Mouse (Mus musculus) liver, embryonic 16.5 days (tissue): ENCODE data around the gene Ndufaf2. TPM values are rescaled to one million over a fixed set of nuclear protein-coding genes. Genes with fewer than 3 reads are reported as not detected.

Source experiments
- ATAC-seq: fragments of 200-750 bp; cut with Nextera tagmentation; 2 replicates; pipeline ENCODE4 v1.8.0; 2017; ENCODE audit warnings: low read depth, mild to moderate bottlenecking, moderate number of reproducible peaks, moderate library complexity
- H3K27ac ChIP-seq: fragments of 300-500 bp; sonication (generic); 2 replicates; pipeline ENCODE4 v1.5.1; 2014; ENCODE audit warnings: mild to moderate bottlenecking, low read length
- H3K27me3 ChIP-seq: fragments of 300-500 bp; sonication (generic); 2 replicates; pipeline ENCODE4 v1.6.1; 2014; ENCODE audit warnings: low read depth, low read length, mixed read lengths; ENCODE audit not compliant: control insufficient read depth, insufficient read depth
- H3K36me3 ChIP-seq: fragments of 300-500 bp; sonication (generic); 2 replicates; pipeline ENCODE4 v1.6.1; 2014; ENCODE audit warnings: mild to moderate bottlenecking; ENCODE audit not compliant: control insufficient read depth, insufficient read depth
- H3K4me1 ChIP-seq: fragments of 300-500 bp; sonication (generic); 2 replicates; pipeline ENCODE4 v1.6.1; 2014; ENCODE audit warnings: low read depth, low read length, mixed read lengths; ENCODE audit not compliant: control insufficient read depth
- H3K4me2 ChIP-seq: fragments of 300-500 bp; sonication (generic); 2 replicates; pipeline ENCODE4 v1.6.1; 2014; ENCODE audit warnings: low read depth, low read length, mixed read lengths
- H3K4me3 ChIP-seq: fragments of 300-500 bp; sonication (generic); 2 replicates; pipeline ENCODE4 v1.5.1; 2014; ENCODE audit warnings: low read depth, mild to moderate bottlenecking, low read length
- H3K9ac ChIP-seq: fragments of 300-500 bp; sonication (generic); 2 replicates; pipeline ENCODE4 v1.6.1; 2014; ENCODE audit warnings: low read depth, low read length
- H3K9me3 ChIP-seq: fragments of 300-500 bp; sonication (generic); replicated peaks from 2 replicates; pipeline ENCODE4 v1.6.1; 2016; ENCODE audit warnings: low read length; ENCODE audit not compliant: control insufficient read depth
- WGBS: fragments of 180-500 bp; shearing (Covaris S2); extraction: QIAGEN DNeasy Blood & Tissue Kit; methylation state at CpG from one replicate; pipeline ENCODE4 v1.1.7; 2014; ENCODE audit not compliant: insufficient replicate concordance; 5-methylcytosine and 5-hydroxymethylcytosine counted together
- polyA plus RNA-seq: library from polyadenylated mRNA; unstranded; fragments of >200 nt; fragmentation: Nextera tagmentation; extraction: Ambion mirVana; gene quantifications from 2 replicates; pipeline ENCODE4 v1.2.1, GENCODE M21; 2015

Ndufaf2 gene
- polyA plus RNA-seq, 1 experiment from 2014 or later: 21.5 TPM

DNA sequence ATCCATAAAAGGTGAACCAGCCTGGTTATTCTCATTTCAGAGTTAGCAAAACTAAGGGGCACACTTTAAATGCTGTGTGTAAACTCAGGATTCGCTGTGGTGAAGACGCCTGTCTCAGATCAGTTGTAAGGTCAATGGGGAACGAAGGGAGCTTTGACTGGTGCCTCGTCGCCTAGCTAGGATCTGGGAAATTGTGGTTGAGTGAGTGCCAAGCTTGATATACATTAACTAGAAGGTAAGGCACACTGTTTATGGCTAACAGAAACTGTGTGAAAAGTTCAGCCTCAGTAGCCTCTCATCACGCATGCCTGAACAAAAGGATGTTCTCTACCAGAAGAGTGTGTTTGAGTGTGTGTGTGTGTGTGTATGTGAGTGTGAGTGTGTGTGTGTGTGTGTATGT lies 144.6 kb downstream of the Ndufaf2 start:
- Histone ChIP-seq H3K27me3 (no peaks in the 10 kb centered on the region), H3K36me3 (no peaks in the 10 kb centered on the region), H3K27ac (no peak overlapping the region), H3K4me1 (no peaks in the 10 kb centered on the region), H3K4me3 (no peak overlapping the region), H3K9ac (no peak overlapping the region), H3K4me2 (no peak overlapping the region), H3K9me3 (no peaks in the 10 kb centered on the region)
- 63% methylated on average over 6 of the region's 6 CpGs for WGBS
- ATAC-seq: peak; percentile 50; the same call in 1 of the 2 replicates

DNA sequence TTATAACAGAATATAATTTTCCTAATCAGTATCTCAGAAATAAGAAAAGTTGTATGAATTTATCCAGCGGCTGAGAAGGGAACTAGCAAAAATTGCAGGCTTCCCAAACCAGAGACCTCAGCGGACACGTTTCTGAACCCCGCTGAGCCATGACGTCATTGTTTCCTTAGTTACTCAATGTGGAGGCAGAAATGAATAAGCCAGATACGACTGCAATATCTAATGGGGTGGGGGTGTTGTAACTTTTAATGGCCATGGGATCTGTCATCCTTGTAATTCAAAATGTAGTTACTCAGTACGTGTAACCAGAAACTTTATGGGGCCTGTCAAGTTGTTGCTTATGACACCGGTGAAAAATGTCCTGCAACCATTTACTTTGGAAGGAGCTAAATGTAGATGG lies 145.3 kb downstream of the Ndufaf2 start:
- WGBS: 70% methylated on average over 8 of the region's 8 CpGs
- ATAC-seq: no peak
- Histone ChIP-seq H3K9me3 (0 out of 2 replicates have a peak, but pooled peaks cover 2% of the 10 kb centered on the region), H3K27ac (no peak overlapping the region), H3K36me3 (no peaks in the 10 kb centered on the region), H3K27me3 (no peaks in the 10 kb centered on the region), H3K4me3 (no peak overlapping the region), H3K9ac (no peak overlapping the region), H3K4me1 (no peaks in the 10 kb centered on the region), H3K4me2 (no peak overlapping the region)

DNA sequence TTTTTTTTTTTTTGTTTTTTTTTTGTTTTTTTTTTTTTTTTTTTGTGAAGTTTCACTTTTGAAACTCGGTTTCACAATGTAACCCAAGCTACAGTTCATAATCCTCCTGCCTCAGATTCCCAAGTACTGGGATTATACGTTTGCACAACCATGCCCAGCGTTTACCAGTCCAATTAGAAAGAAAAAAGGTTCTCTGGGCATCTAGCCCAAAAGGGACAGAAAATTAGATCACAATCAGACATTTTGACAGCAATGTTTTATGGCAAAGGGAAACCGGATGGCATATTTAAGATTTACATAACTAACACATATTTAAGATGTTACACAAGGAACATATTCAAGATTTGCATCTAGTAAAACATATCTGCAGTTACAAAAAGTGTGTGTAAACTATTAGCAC lies 150.6 kb downstream of the Ndufaf2 start:
- no peaks in the 10 kb centered on the region for H3K4me1 ChIP-seq
- H3K4me2 ChIP-seq: no peak overlapping the region
- WGBS: 65% methylated on average over 4 of the region's 4 CpGs
- no peak overlapping the region for H3K9ac ChIP-seq
- no peaks in the 10 kb centered on the region for H3K27me3 ChIP-seq
- no peaks in the 10 kb centered on the region for H3K36me3 ChIP-seq
- ATAC-seq: no peak
- H3K27ac ChIP-seq: no peak overlapping the region
- 0 out of 2 replicates have a peak, but pooled peaks cover 2% of the 10 kb centered on the region for H3K9me3 ChIP-seq
- H3K4me3 ChIP-seq: no peak overlapping the region

DNA sequence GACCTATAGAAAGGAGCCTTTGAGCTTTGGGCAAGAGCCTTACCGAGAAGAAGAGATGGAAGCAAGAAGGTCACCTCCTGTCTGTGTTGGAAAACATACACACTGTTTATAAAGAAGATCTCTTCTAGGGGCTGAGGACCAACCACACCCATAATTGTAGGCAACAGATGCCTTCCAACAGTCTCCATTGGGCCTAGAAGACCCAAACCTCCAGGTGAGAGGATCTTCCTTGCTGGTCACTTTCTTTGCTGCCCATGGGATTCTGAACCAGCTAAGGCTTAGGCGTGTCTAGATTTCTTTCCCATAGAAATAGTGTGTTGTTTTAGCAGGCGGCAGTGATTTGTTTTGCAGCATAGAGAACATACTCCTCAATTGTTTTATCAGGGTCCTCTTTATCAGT lies 162.1 kb downstream of the Ndufaf2 start:
- no peak for ATAC-seq
- Histone ChIP-seq H3K4me2 (no peak overlapping the region), H3K9me3 (no peaks in the 10 kb centered on the region), H3K4me1 (no peaks in the 10 kb centered on the region), H3K27ac (no peak overlapping the region), H3K9ac (no peak overlapping the region), H3K36me3 (no peaks in the 10 kb centered on the region), H3K4me3 (no peak overlapping the region), H3K27me3 (no peaks in the 10 kb centered on the region)
- WGBS: 73% methylated on average over 3 of the region's 3 CpGs

DNA sequence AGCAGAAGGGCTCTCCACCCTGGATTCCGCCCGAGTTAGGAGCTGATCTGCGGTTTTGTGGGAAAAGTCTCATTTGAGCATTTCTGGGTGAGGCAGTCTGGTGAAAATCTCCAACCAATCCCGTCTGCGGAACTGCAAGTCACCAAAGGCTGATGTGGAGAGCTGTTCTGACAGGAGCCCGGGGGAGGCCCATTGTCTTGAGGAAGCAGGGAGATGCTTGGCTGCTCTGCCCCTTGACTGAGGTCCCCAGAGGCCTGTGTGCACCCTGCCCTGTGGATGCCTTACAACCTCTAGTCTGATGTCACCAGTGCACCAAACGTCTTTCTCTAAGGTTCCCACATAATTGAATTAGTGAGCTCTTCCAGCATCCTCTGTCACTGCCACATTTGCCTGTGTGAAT lies 163.2 kb downstream of the Ndufaf2 start:
- H3K4me1 ChIP-seq: no peaks in the 10 kb centered on the region
- no peak for ATAC-seq
- no peaks in the 10 kb centered on the region for H3K27me3 ChIP-seq
- H3K9me3 ChIP-seq: no peaks in the 10 kb centered on the region
- H3K27ac ChIP-seq: no peak overlapping the region
- H3K4me3 ChIP-seq: no peak overlapping the region
- H3K9ac ChIP-seq: no peak overlapping the region
- H3K36me3 ChIP-seq: no peaks in the 10 kb centered on the region
- WGBS: 55% methylated on average over 7 of the region's 7 CpGs
- H3K4me2 ChIP-seq: no peak overlapping the region

DNA sequence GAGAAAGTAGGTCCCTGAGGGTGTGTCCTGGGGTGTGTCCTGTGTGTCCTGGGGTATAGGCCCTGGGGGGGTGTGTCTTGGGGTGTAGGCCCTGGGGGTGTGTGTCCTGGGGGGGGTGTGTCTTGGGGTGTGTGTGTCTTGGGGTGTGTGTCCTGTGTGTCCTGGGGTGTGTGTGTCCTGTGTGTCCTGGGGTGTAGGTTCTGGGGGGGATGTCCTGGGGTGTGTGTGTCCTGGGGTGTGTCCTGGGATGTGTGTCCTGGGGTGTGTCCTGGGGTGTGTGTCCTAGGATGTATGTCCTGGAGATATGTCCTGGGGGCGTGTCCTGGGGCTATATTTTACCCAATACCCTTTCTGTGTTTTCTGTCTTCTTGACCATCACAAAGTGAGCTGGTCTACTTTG lies 165.8 kb downstream of the Ndufaf2 start:
- no peak overlapping the region for H3K9ac ChIP-seq
- H3K4me3 ChIP-seq: no peak overlapping the region
- ATAC-seq: no peak
- no peaks in the 10 kb centered on the region for H3K4me1 ChIP-seq
- no peak overlapping the region for H3K27ac ChIP-seq
- no peaks in the 10 kb centered on the region for H3K27me3 ChIP-seq
- no peaks in the 10 kb centered on the region for H3K9me3 ChIP-seq
- no peaks in the 10 kb centered on the region for H3K36me3 ChIP-seq
- 24% methylated on average over 1 of the region's 1 CpGs for WGBS
- H3K4me2 ChIP-seq: no peak overlapping the region

DNA sequence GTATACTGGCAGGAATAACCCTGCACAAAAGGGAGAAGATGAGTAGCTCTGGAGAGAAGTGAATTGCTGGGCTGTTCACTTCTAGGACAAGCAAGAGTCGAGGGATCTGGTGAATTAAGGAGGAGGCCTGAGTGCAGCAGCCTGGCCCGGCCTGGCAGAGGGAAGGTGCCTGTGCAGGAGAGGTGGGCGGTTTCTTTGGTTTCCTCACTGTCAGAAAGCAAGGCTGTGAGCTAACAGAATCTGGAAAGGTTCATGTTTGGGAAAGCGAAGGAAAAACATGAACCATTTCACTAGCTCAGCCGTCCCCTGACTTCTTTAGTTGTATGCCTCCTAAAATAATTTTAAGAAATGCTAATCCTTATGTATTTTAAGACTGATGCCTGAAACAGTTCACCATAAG lies 173.8 kb downstream of the Ndufaf2 start:
- no peaks in the 10 kb centered on the region for H3K27me3 ChIP-seq
- H3K4me3 ChIP-seq: no peak overlapping the region
- H3K27ac ChIP-seq: no peak overlapping the region
- H3K36me3 ChIP-seq: no peaks in the 10 kb centered on the region
- 58% methylated on average over 5 of the region's 5 CpGs for WGBS
- H3K9ac ChIP-seq: no peak overlapping the region
- no peak overlapping the region for H3K4me2 ChIP-seq
- no peak for ATAC-seq
- no peaks in the 10 kb centered on the region for H3K4me1 ChIP-seq
- peaks cover 2% of the 10 kb centered on the region for H3K9me3 ChIP-seq

DNA sequence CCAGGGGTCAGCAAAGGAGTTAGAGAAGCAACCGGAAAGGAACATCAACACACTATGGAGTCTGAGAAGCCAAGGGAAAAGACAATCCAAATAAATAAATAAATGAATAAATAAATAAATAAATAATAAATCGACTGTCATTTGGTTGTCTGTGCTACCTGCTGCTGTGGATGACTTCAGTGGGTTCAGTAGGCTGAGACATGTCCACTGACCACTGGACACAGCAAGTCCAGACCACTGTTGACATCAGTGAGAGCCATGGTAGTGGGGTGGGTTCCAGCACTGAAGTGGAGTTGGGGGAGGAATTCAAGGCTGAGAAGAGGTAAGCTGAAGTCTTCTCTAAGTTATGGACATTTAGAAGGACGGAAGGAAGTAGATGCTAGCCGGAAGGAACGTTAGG lies 174.2 kb downstream of the Ndufaf2 start:
- Histone ChIP-seq H3K27ac (no peak overlapping the region), H3K9ac (no peak overlapping the region), H3K27me3 (no peaks in the 10 kb centered on the region), H3K36me3 (no peaks in the 10 kb centered on the region), H3K4me2 (no peak overlapping the region), H3K4me1 (no peaks in the 10 kb centered on the region), H3K9me3 (peaks cover 2% of the 10 kb centered on the region), H3K4me3 (no peak overlapping the region)
- WGBS: 57% methylated on average over 5 of the region's 5 CpGs
- no peak for ATAC-seq

DNA sequence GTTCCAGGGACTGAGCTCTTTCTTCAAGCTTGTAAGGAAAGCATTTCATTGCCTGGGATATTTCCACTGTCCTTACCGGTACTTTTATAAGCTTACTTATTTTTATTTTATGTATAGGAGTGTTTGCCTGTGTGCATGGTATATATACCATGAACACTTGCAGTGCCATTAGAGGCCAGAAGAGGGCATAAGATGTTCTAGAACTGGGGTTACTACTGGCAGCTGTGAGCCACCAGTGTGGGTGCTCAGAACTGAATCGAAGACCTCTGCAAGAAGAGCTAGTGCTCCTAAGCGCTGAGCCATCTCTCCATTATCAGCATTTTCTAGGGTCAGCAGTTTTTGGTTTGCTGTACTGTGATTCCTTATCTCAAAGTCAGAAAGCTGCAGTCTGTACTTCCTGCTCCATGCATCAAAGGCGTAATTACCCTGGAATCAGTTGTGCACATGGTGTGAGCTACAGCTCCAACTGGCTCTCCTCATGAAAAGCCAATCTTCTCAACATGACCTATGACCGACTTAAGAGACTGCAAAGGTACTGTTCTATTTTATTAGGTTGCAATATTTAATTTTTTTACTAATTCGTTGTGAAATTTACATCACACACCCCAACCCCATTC lies 175.1 kb downstream of the Ndufaf2 start:
- no peak for ATAC-seq
- WGBS: 68% methylated on average over 6 of the region's 6 CpGs
- Histone ChIP-seq H3K4me1 (no peaks in the 10 kb centered on the region), H3K4me3 (no peak overlapping the region), H3K27me3 (no peaks in the 10 kb centered on the region), H3K9me3 (peaks cover 2% of the 10 kb centered on the region), H3K27ac (no peak overlapping the region), H3K4me2 (no peak overlapping the region), H3K9ac (no peak overlapping the region), H3K36me3 (no peaks in the 10 kb centered on the region)
